Mouse (Mus musculus) lung, postnatal 0 days (tissue): ENCODE results near the gene Gtf3c2. TPM values are rescaled to one million over a fixed set of nuclear protein-coding genes. Genes with fewer than 3 reads are reported as not detected.

ENCODE experiments used
- ATAC-seq: fragments of 200-750 bp; cut with Nextera tagmentation; 2 replicates; pipeline ENCODE4 v1.8.0; 2017; ENCODE audit warnings: moderate library complexity
- DNase-seq: peaks from one replicate; pipeline ENCODE4 v3.0.0-alpha.2; 2016; ENCODE audit warnings: low spot score
- H3K27ac ChIP-seq: fragments of 300-500 bp; sonication (generic); 2 replicates; pipeline ENCODE4 v1.5.1; 2014; ENCODE audit warnings: antibody characterized with exemption, mild to moderate bottlenecking, low read length, mixed read lengths
- H3K27me3 ChIP-seq: fragments of 300-500 bp; sonication (generic); replicated peaks from 2 replicates; pipeline ENCODE4 v1.6.1; 2014; ENCODE audit warnings: low read length, mixed read lengths; ENCODE audit not compliant: insufficient read depth
- H3K36me3 ChIP-seq: fragments of 300-500 bp; sonication (generic); 2 replicates; pipeline ENCODE4 v1.6.1; 2014; ENCODE audit warnings: low read length, mixed read lengths; ENCODE audit not compliant: insufficient read depth
- H3K4me1 ChIP-seq: fragments of 300-500 bp; sonication (generic); 2 replicates; pipeline ENCODE4 v1.6.1; 2014; ENCODE audit warnings: antibody characterized with exemption, low read depth, low read length, mixed read lengths; ENCODE audit not compliant: insufficient read depth
- H3K4me2 ChIP-seq: fragments of 300-500 bp; sonication (generic); replicated peaks from 2 replicates; pipeline ENCODE4 v1.6.1; 2014; ENCODE audit warnings: low read depth, mild to moderate bottlenecking, low read length, moderate library complexity, mixed read lengths
- H3K4me3 ChIP-seq: fragments of 300-500 bp; sonication (generic); 2 replicates; pipeline ENCODE4 v1.5.1; 2014; ENCODE audit warnings: low read depth, low read length
- H3K9ac ChIP-seq: fragments of 300-500 bp; sonication (generic); replicated peaks from 2 replicates; pipeline ENCODE4 v1.6.1; 2014; ENCODE audit warnings: low read depth, mild to moderate bottlenecking
- H3K9me3 ChIP-seq: fragments of 300-500 bp; sonication (generic); 2 replicates; pipeline ENCODE4 v1.6.1; 2016; ENCODE audit warnings: low read length, mixed read lengths
- CTCF ChIP-seq: IDR thresholded peaks from 2 replicates; pipeline ENCODE4 v1.5.1; 2016; ENCODE audit warnings: antibody characterized with exemption, mild to moderate bottlenecking
- EP300 ChIP-seq: IDR thresholded peaks from 2 replicates; pipeline ENCODE4 v1.6.1; 2016; ENCODE audit warnings: antibody characterized with exemption, mild to moderate bottlenecking, control low read depth
- WGBS: fragments of 180-500 bp; shearing (Covaris S2); extraction: QIAGEN DNeasy Blood & Tissue Kit; methylation state at CpG from one replicate; pipeline ENCODE4 v1.1.7; 2014; 5-methylcytosine and 5-hydroxymethylcytosine counted together
- polyA plus RNA-seq: library from polyadenylated mRNA; unstranded; fragments of >200 nt; fragmentation: Nextera tagmentation; extraction: Ambion mirVana; gene quantifications from 2 replicates; pipeline ENCODE4 v1.2.1, GENCODE M21; 2015

Gene Gtf3c2
- polyA plus RNA-seq, 1 experiment from 2014 or later: 24.2 TPM

GRCm38 (mm10) chr5:31138241-31138967 lies 41.5 kb downstream of the Gtf3c2 start, which contains the start of gene Ucn:
Ucn (minus strand) TSS chr5:31138829.
- peak; percentile 50; the same call in 1 of the 2 replicates for ATAC-seq
- peaks cover 42% of the 10 kb centered on the region for H3K27me3 ChIP-seq
- H3K9me3 ChIP-seq: no peaks in the 10 kb centered on the region
- H3K9ac ChIP-seq: no peak within 1 kb of the TSS
- H3K4me3 ChIP-seq: peak within 1 kb of the TSS; percentile 10; the same call in 1 of the 2 replicates
- TF ChIP-seq EP300: no peak
- no peak for TF ChIP-seq CTCF
- H3K27ac ChIP-seq: no peak within 1 kb of the TSS
- H3K4me1 ChIP-seq: 0 out of 2 replicates have a peak, but pooled peaks cover 4% of the 10 kb centered on the region
- no peaks in the 10 kb centered on the region; the same call in 1 of the 2 replicates for H3K36me3 ChIP-seq
- peak; percentile 24 for DNase-seq
- peak within 1 kb of the TSS; percentile 22 for H3K4me2 ChIP-seq
- 1% methylated on average over 52 of the region's 52 CpGs for WGBS

DNA sequence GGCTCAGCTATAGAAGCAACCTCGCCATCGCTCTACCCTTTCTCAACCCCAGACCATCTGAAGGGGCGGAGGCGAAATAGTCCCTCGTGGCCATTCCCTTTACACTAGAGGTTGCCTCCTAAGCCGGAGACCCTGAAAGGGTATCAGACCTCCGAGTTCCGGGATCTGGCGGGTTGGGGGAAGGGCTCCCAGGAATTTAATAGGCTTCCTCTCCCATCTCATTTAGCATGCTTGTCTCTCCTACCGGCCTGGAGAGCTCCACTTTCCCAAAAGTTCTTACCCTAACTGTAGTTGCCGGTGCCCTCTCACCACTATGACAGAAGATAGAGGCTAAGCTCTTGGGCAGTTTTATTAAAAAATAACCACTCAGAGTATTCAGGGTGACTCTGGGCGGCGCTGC lies 42.3 kb downstream of the Gtf3c2 start:
- Histone ChIP-seq H3K9me3 (no peaks in the 10 kb centered on the region), H3K4me2 (0 out of 2 replicates have a peak overlapping the region, but pooled peaks have one; percentile 22), H3K4me3 (0 out of 2 replicates have a peak overlapping the region, but pooled peaks have one; percentile 10), H3K4me1 (0 out of 2 replicates have a peak, but pooled peaks cover 4% of the 10 kb centered on the region), H3K9ac (no peak overlapping the region), H3K27me3 (peaks cover 42% of the 10 kb centered on the region), H3K27ac (no peak overlapping the region), H3K36me3 (no peaks in the 10 kb centered on the region; the same call in 1 of the 2 replicates)
- ATAC-seq: no peak
- TF ChIP-seq EP300: no peak
- no peak for TF ChIP-seq CTCF
- DNase-seq: no peak
- 3% methylated on average over 13 of the region's 13 CpGs for WGBS

DNA sequence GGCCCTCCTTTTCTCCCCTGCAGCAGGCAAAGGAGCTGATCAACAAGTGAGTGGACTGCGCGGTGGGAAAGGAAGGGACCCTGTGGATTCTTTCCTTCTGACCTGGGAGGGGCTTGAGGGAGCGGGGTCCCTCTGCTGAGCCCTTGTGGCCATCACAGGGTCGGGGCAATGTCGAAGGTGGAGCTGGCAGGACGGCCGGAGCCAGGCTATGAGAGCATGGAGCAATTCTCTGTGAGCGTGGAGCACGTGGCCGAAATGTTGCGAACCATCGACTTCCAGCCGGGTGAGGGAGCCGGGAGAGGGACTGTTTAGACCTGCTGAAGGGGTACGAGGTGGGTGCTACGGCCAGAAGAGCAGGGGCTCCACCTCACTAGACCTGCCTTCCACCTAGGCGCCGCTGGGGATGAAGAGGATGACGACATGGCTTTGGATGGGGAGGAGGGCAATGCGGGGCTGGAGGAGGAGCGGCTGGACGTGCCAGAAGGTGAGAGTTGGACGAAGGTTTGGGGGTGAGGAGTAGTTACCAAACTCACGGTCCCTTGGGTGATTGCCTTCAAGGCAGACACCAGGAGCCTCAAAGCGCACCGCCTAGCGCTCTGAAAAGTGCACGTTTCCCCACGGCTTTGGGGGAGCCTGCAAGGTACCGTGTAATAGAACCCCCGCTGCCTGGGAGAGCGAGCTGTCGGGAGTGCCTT lies 43.1 kb downstream of the Gtf3c2 start:
- Histone ChIP-seq H3K27ac (no peak overlapping the region), H3K4me1 (0 out of 2 replicates have a peak, but pooled peaks cover 4% of the 10 kb centered on the region), H3K36me3 (no peaks in the 10 kb centered on the region; the same call in 1 of the 2 replicates), H3K9ac (no peak overlapping the region), H3K27me3 (peaks cover 42% of the 10 kb centered on the region), H3K9me3 (no peaks in the 10 kb centered on the region), H3K4me2 (no peak overlapping the region), H3K4me3 (no peak overlapping the region)
- TF ChIP-seq EP300: no peak
- TF ChIP-seq CTCF: no peak
- ATAC-seq (no peak), DNase-seq (no peak)
- under 1% methylated on average over 30 of the region's 33 CpGs for WGBS

- no peak for ATAC-seq
- no peak for DNase-seq
- Histone ChIP-seq H3K9ac (no peak overlapping the region), H3K27ac (no peak overlapping the region), H3K27me3 (no peaks in the 10 kb centered on the region), H3K4me1 (no peaks in the 10 kb centered on the region), H3K9me3 (no peaks in the 10 kb centered on the region), H3K36me3 (no peaks in the 10 kb centered on the region), H3K4me3 (no peak overlapping the region), H3K4me2 (no peak overlapping the region)
- 37% methylated on average over 5 of the region's 5 CpGs for WGBS
- TF ChIP-seq CTCF (no peak), EP300 (no peak)
Measured at GRCm38 (mm10) chr5:31126050-31126449, 53.9 kb downstream of the Gtf3c2 start.

GRCm38 (mm10) chr5:31123481-31123880 lies 56.5 kb downstream of the Gtf3c2 start:
- TF ChIP-seq EP300 (no peak), CTCF (no peak)
- no peak overlapping the region for H3K9ac ChIP-seq
- no peak overlapping the region for H3K4me3 ChIP-seq
- WGBS: 33% methylated on average over 2 of the region's 2 CpGs
- no peaks in the 10 kb centered on the region for H3K9me3 ChIP-seq
- ATAC-seq (no peak), DNase-seq (no peak)
- H3K4me2 ChIP-seq: no peak overlapping the region
- H3K4me1 ChIP-seq: no peaks in the 10 kb centered on the region
- H3K27ac ChIP-seq: no peak overlapping the region
- no peaks in the 10 kb centered on the region for H3K36me3 ChIP-seq
- H3K27me3 ChIP-seq: no peaks in the 10 kb centered on the region

DNA sequence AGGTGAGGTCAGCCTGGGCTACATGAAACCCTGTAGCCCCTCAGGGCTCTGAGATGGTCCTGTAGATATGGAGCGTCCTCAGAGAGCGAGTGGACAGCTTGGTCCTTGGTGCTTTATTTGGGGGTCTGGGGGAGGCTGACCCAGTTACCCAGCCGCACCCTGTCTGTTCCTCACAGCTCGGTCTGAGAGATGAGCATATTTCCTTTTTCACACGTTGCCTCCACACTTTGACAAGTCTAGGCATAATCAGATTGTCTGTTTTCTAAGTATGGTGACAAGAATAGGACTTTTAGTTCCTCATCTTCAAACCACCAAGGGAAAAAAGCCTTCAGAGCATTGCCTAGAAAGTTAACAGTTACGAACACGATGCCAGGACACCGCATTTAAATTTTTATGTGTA lies 58.8 kb downstream of the Gtf3c2 start:
- H3K4me2 ChIP-seq: no peak overlapping the region
- H3K9ac ChIP-seq: no peak overlapping the region
- H3K27ac ChIP-seq: no peak overlapping the region
- H3K4me1 ChIP-seq: no peaks in the 10 kb centered on the region
- H3K4me3 ChIP-seq: no peak overlapping the region
- 80% methylated on average over 8 of the region's 8 CpGs for WGBS
- TF ChIP-seq EP300 (no peak), CTCF (no peak)
- H3K27me3 ChIP-seq: no peaks in the 10 kb centered on the region
- H3K9me3 ChIP-seq: no peaks in the 10 kb centered on the region
- ATAC-seq (no peak), DNase-seq (no peak)
- no peaks in the 10 kb centered on the region for H3K36me3 ChIP-seq
